Mouse (Mus musculus) spleen, embryonic (tissue): Measurements from ENCODE around the gene Zfp804a.

Experiments used
- CTCF ChIA-PET: fragments of 350-600 bp; sonication (Branson Sonifier 250); formaldehyde crosslinking; loops from one replicate; lab custom pipeline; 2022; lab: Charles Lee

Zfp804a gene

GRCm38 (mm10) chr2:82253382-82253781 is 200.4 kb downstream of the Zfp804a start:
- CTCF ChIA-PET = no interaction called here

- CTCF ChIA-PET = no interaction called here
These were observed 229.7 kb downstream of the Zfp804a start for GRCm38 (mm10) chr2:82282591-82283269.

GRCm38 (mm10) chr2:82294932-82295493 is 242.0 kb downstream of the Zfp804a start:
- CTCF ChIA-PET = no interaction called here
